Mouse (Mus musculus) CH12.LX (cell line): Measurements from ENCODE around the gene Nol10. TPM values are rescaled to one million over a fixed set of nuclear protein-coding genes. Genes with fewer than 3 reads are reported as not detected.

ENCODE experiments used
- DNase-seq: peaks from one replicate; pipeline ENCODE4 v3.0.0-alpha.2; 2013; ENCODE audit errors: extremely low read depth
- H3K27ac ChIP-seq: 2 replicates; pipeline ENCODE4 v1.5.1; 2012; ENCODE audit warnings: low read depth, mild to moderate bottlenecking, control low read depth, moderate library complexity; ENCODE audit not compliant: insufficient read depth
- H3K27me3 ChIP-seq: replicated peaks from 2 replicates; pipeline ENCODE3; 2012; ENCODE audit warnings: inconsistent platforms
- H3K36me3 ChIP-seq, 2 experiments: replicated peaks in 1 of 2; 2 replicates each; pipeline versions ENCODE3 to v1.6.1; 2012; ENCODE audit warnings: inconsistent platforms in 1 of 2, low read length in 1 of 2, mild to moderate bottlenecking in 1 of 2, mixed read lengths in 1 of 2, moderate library complexity in 1 of 2; ENCODE audit not compliant: control insufficient read depth in 1 of 2, insufficient read depth in 1 of 2
- H3K4me1 ChIP-seq, 2 experiments: 2 replicates each; pipeline ENCODE4 v1.6.1; 2012; ENCODE audit warnings: inconsistent platforms in 1 of 2, moderate library complexity in 1 of 2; ENCODE audit not compliant: insufficient read depth in 2 of 2, control insufficient read depth in 1 of 2
- H3K4me2 ChIP-seq: 2 replicates; pipeline ENCODE4 v1.6.1; 2012; ENCODE audit warnings: low read depth, mild to moderate bottlenecking, control low read depth; ENCODE audit not compliant: poor library complexity, insufficient read depth, severe bottlenecking
- H3K4me3 ChIP-seq, 3 experiments: fragments of 150-350 bp in 1 of 3; sonication (generic) in 1 of 3; replicated peaks in 1 of 3; 2 replicates each; pipeline versions ENCODE3 to v1.5.1; 2011 to 2012; ENCODE audit warnings: low read depth in 2 of 3, low read length in 2 of 3, mild to moderate bottlenecking in 2 of 3, moderate library complexity in 2 of 3, control low read depth in 1 of 3, improper control_type of control experiment in 1 of 3, inconsistent platforms in 1 of 3, mixed read lengths in 1 of 3; ENCODE audit not compliant: poor library complexity in 1 of 3
- H3K79me2 ChIP-seq: replicated peaks from 2 replicates; pipeline ENCODE4 v1.6.1; 2012; ENCODE audit warnings: mild to moderate bottlenecking, moderate library complexity; ENCODE audit not compliant: control insufficient read depth, poor library complexity, insufficient read depth, severe bottlenecking; ENCODE audit errors: extremely low read depth
- H3K9ac ChIP-seq: 2 replicates; pipeline ENCODE4 v1.6.1; 2012; ENCODE audit warnings: low read depth, mild to moderate bottlenecking, control low read depth, moderate library complexity; ENCODE audit not compliant: insufficient read depth
- H3K9me3 ChIP-seq: replicated peaks from 2 replicates; pipeline ENCODE3; 2012; ENCODE audit warnings: low read length, inconsistent platforms, mixed read lengths
- BHLHE40 ChIP-seq: IDR thresholded peaks from 2 replicates; pipeline ENCODE4 v1.6.1; 2011; ENCODE audit warnings: mild to moderate bottlenecking, low read depth, low read length, improper control_type of control experiment
- CTCF ChIP-seq, 2 experiments: IDR thresholded peaks in 1 of 2; conservative IDR thresholded peaks in 1 of 2; 2 replicates each; pipeline ENCODE4 v1.5.1; 2011 to 2012; ENCODE audit warnings: low read depth in 2 of 2, low read length in 2 of 2, improper control_type of control experiment in 1 of 2, inconsistent platforms in 1 of 2, mild to moderate bottlenecking in 1 of 2, moderate library complexity in 1 of 2
- ELF1 ChIP-seq: IDR thresholded peaks from 2 replicates; pipeline ENCODE4 v1.6.1; 2014; ENCODE audit warnings: low read depth, mild to moderate bottlenecking, inconsistent platforms, low read length, improper control_type of control experiment
- GABPA ChIP-seq: IDR thresholded peaks from 2 replicates; pipeline ENCODE4 v1.6.1; 2012; ENCODE audit warnings: low read depth, low read length, improper control_type of control experiment, inconsistent platforms; ENCODE audit not compliant: insufficient replicate concordance
- IRF4 ChIP-seq: IDR thresholded peaks from 2 replicates; pipeline ENCODE4 v1.6.1; 2014; ENCODE audit warnings: low read depth, mild to moderate bottlenecking, inconsistent platforms, low read length, improper control_type of control experiment
- JUND ChIP-seq: conservative IDR thresholded peaks from 2 replicates; pipeline ENCODE4 v1.6.1; 2011; ENCODE audit warnings: low read depth, low read length, improper control_type of control experiment
- KAT2A ChIP-seq: IDR thresholded peaks from 2 replicates; pipeline ENCODE4 v1.6.1; 2012; ENCODE audit warnings: low read length, improper control_type of control experiment, inconsistent platforms; ENCODE audit not compliant: insufficient replicate concordance
- MAZ ChIP-seq: IDR thresholded peaks from 2 replicates; pipeline ENCODE4 v1.6.1; 2012; ENCODE audit warnings: low read depth, mild to moderate bottlenecking, inconsistent platforms, low read length, improper control_type of control experiment, moderate library complexity
- MEF2A ChIP-seq: IDR thresholded peaks from 2 replicates; pipeline ENCODE4 v1.6.1; 2014; ENCODE audit warnings: low read depth, mild to moderate bottlenecking, inconsistent platforms, low read length, improper control_type of control experiment, borderline replicate concordance
- PAX5 ChIP-seq: IDR thresholded peaks from 2 replicates; pipeline ENCODE4 v1.6.1; 2012; ENCODE audit warnings: low read length, inconsistent platforms, mixed read lengths
- RAD21 ChIP-seq: IDR thresholded peaks from 2 replicates; pipeline ENCODE4 v1.6.1; 2011; ENCODE audit warnings: low read depth, mild to moderate bottlenecking, low read length, improper control_type of control experiment, moderate library complexity
- TBP ChIP-seq: conservative IDR thresholded peaks from 2 replicates; pipeline ENCODE4 v1.6.1; 2011; ENCODE audit warnings: low read depth, low read length, improper control_type of control experiment
- TCF12 ChIP-seq: IDR thresholded peaks from 2 replicates; pipeline ENCODE4 v1.6.1; 2014; ENCODE audit warnings: low read depth, mild to moderate bottlenecking, inconsistent platforms, low read length, improper control_type of control experiment
- USF1 ChIP-seq: IDR thresholded peaks from 2 replicates; pipeline ENCODE4 v1.6.1; 2014; ENCODE audit warnings: low read depth, mild to moderate bottlenecking, inconsistent platforms, low read length, improper control_type of control experiment
- ZMIZ1 ChIP-seq: IDR thresholded peaks from 2 replicates; pipeline ENCODE4 v1.6.1; 2012; ENCODE audit warnings: low read depth, mild to moderate bottlenecking, inconsistent platforms, low read length, improper control_type of control experiment
- ZNF384 ChIP-seq: IDR thresholded peaks from 2 replicates; pipeline ENCODE4 v1.6.1; 2012; ENCODE audit warnings: low read depth, low read length, improper control_type of control experiment, inconsistent platforms
- dilution Hi-C: fragments of 300-500 bp; cut with MboI; formaldehyde crosslinking; loops from 2 replicates; pipeline ENCODE4 v1.14.3; 2020; ENCODE audit warnings: low sequenced_read_pairs; ENCODE audit not compliant: extremely low pct_unique_long_range_greater_than_20kb, extremely low pct_ligation_motif_present
- in situ Hi-C: fragments of 300-500 bp; cut with MboI; formaldehyde crosslinking; loops from 3 replicates; pipeline ENCODE4 v1.14.3; 2019; ENCODE audit warnings: low sequenced_read_pairs, low pct_ligation_motif_present, low pct_unique_long_range_greater_than_20kb, mixed read lengths
- polyA plus RNA-seq: library from polyadenylated mRNA; unstranded; fragments of >175 nt; gene quantifications from 2 replicates; pipeline ENCODE4 v1.2.1, GENCODE M21; 2012; ENCODE audit warnings: low read depth; ENCODE audit not compliant: insufficient read length
- total RNA-seq, 2 experiments: library from RNA; depleted of rRNA; stranded (reverse); fragments of 300-350 nt in 1 of 2; fragments of >200 nt in 1 of 2; gene quantifications; 2 replicates each; pipeline ENCODE4 v1.2.3; 2012 to 2014

Nol10 gene
- total and polyA plus RNA-seq, 3 experiments, result 10.9 to 65.8 (median 14.5) TPM

DNA sequence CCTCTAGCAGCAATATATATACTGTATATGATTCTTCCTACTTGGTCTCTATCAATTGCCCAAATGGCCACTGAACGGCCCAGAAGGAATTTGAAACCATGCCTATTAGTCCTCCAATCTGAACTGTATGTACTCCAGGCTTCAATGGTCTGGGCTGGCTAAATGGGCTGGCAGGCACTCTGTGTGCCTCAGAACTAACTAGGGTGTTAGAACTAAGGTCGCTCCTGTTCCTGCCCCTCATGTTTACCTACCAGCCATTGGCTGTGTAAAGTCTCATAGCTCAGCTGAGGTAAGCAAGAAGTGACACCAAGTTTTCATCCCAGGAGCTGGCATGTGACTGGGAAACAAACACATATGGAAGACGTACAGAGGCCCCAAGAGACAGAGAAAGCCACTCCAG lies 100.5 kb downstream of the Nol10 start:
- no peaks in the 10 kb centered on the region for H3K36me3 ChIP-seq

DNA sequence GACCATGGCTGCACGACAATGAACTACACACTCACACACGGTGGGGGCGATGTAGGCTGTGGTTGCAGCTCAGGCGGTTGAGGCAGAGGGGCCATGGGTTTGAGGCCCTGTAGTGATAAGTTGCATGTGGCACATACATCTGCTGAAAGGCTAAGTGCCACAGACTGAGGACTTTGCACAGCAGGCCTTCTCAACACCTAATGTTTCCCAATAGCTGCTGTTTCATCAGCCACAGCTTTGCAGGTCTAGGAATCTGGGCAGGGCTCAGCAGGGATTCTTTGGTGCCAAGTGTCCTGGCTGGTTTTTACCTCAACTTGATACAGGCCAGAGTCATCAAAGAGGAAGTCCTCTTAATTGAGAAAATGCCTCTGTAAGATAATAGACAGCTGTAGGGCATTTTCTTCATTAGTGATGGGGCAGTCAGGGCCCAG lies 101.4 kb downstream of the Nol10 start:
- H3K4me2 ChIP-seq, result no peak overlapping the region
- H3K79me2 ChIP-seq, result no peaks in the 10 kb centered on the region
- H3K36me3 ChIP-seq, result no peaks in the 10 kb centered on the region
- dilution Hi-C loops, result no loop called here
- no peaks in the 10 kb centered on the region for H3K9me3 ChIP-seq
- no peak for DNase-seq
- no peak overlapping the region for H3K4me3 ChIP-seq
- peaks cover 33 to 78% of the 10 kb centered on the region in 2 experiments for H3K4me1 ChIP-seq
- in situ Hi-C loops, result no loop called here
- TF ChIP-seq MAZ (no peak), ZNF384 (no peak), CTCF (conservative IDR thresholded peaks at IDR 0.05 in 1 of 2, IDR thresholded peaks at IDR 0.05 in 1 of 2; ENCODE audit: low read depth in 2 of 2, low read length in 2 of 2) (peak in 1 of 2 experiments; percentile 23; a peak in 1 of 4 replicates), ELF1 (no peak), MEF2A (no peak), BHLHE40 (no peak), USF1 (no peak), TCF12 (no peak), RAD21 (peak; percentile 5), KAT2A (no peak), GABPA (no peak)
- no peak overlapping the region for H3K27ac ChIP-seq
- H3K27me3 ChIP-seq, result no peaks in the 10 kb centered on the region
- no peak overlapping the region for H3K9ac ChIP-seq

More for the DNA sequence above, 100.5 kb downstream of the Nol10 start:
- Histone ChIP-seq H3K4me2 (no peak overlapping the region), H3K79me2 (no peaks in the 10 kb centered on the region), H3K27me3 (no peaks in the 10 kb centered on the region), H3K9ac (no peak overlapping the region), H3K9me3 (no peaks in the 10 kb centered on the region), H3K27ac (no peak overlapping the region), H3K4me1 (peaks cover 26 to 78% of the 10 kb centered on the region in 2 experiments), H3K4me3 (no peak overlapping the region)
- DNase-seq, result no peak
- dilution Hi-C loops, result no loop called here
- TF ChIP-seq IRF4 (no peak), TBP (no peak), JUND (no peak), PAX5 (no peak), ZMIZ1 (no peak)
- in situ Hi-C loops, result no loop called here
